Comparison of ENCODE assay signal across 23 mouse cellular contexts in genomic region chr9:50412986-50413385, GRCm38 (mm10).
"Had no signal": no experiment of that assay in that cellular context is flagged by ENCODE, and none has a peak within 500 bp of the region (broad histone marks: within the 10 kb centered on the region; RNA-seq: fewer than 3 reads in every experiment).

No protein-coding gene starts in this region.

- H3K36me3 ChIP-seq: heart, embryonic 10.5 days; heart, embryonic 12.5 days; hindbrain, embryonic 13.5 days; hindbrain, embryonic 15.5 days; kidney, embryonic 15.5 days; limb, embryonic 13.5 days; limb, embryonic 15.5 days; liver, embryonic 12.5 days had no signal

- H3K4me1 ChIP-seq: heart, embryonic 10.5 days; hindbrain, embryonic 15.5 days; kidney, embryonic 15.5 days; limb, embryonic 13.5 days; limb, embryonic 15.5 days; liver, embryonic 12.5 days had no signal

- H3K27me3 ChIP-seq: hindbrain, embryonic 13.5 days; hindbrain, embryonic 15.5 days; kidney, embryonic 15.5 days; limb, embryonic 15.5 days; liver, embryonic 12.5 days had no signal

- ATAC-seq: hindbrain, postnatal 0 days; intestine, embryonic 16.5 days; liver, embryonic 12.5 days had no signal

- H3K9ac ChIP-seq: heart, embryonic 12.5 days; hindbrain, embryonic 13.5 days; hindbrain, embryonic 15.5 days; kidney, embryonic 15.5 days; limb, embryonic 13.5 days; limb, embryonic 15.5 days; liver, embryonic 12.5 days had no signal

- DNase-seq: gastrocnemius, postnatal 14 days; gastrocnemius, postnatal 36 days; heart, adult 18-20 months; heart, postnatal 14 days; heart, postnatal 36 days; kidney, adult 11 months; kidney, adult 2 months; kidney, adult 9 months; kidney, postnatal 14 days; kidney, postnatal 36 days; layer of hippocampus, adult 9-11 months; layer of hippocampus, postnatal 36 days had no signal

- H3K27ac ChIP-seq: heart, embryonic 10.5 days; hindbrain, embryonic 13.5 days; hindbrain, embryonic 15.5 days; hindbrain, postnatal 0 days; kidney, embryonic 15.5 days; kidney, postnatal 0 days; limb, embryonic 13.5 days; limb, embryonic 15.5 days; liver, embryonic 12.5 days had no signal

- H3K9me3 ChIP-seq: heart, embryonic 10.5 days; heart, embryonic 12.5 days; hindbrain, embryonic 13.5 days; hindbrain, embryonic 15.5 days; kidney, embryonic 15.5 days; limb, embryonic 13.5 days; limb, embryonic 15.5 days; liver, embryonic 12.5 days had no signal

- H3K4me2 ChIP-seq: heart, embryonic 12.5 days; hindbrain, embryonic 13.5 days; hindbrain, embryonic 15.5 days; kidney, embryonic 15.5 days; limb, embryonic 13.5 days; limb, embryonic 15.5 days; liver, embryonic 12.5 days had no signal

- H3K4me3 ChIP-seq: heart, embryonic 10.5 days; heart, embryonic 12.5 days; hindbrain, embryonic 13.5 days; hindbrain, embryonic 15.5 days; kidney, embryonic 15.5 days; limb, embryonic 13.5 days; limb, embryonic 15.5 days; liver, embryonic 12.5 days had no signal
